In genomic region chr9:98642126-98642525, GRCm38 (mm10) we compare ENCODE assay signal across 26 mouse cellular contexts. TPM values are rescaled to one million over a fixed set of nuclear protein-coding genes. Genes with fewer than 3 reads are reported as not detected.
A peak's percentile ranks its signal among the peaks of the same experiment; 100 is the strongest.
DNase-seq lines count a peak whose midpoint lies in the region; ATAC-seq and TF ChIP-seq lines count a peak whose summit lies in the region.
"Had no signal": no experiment of that assay in that cellular context is flagged by ENCODE, and none has a peak within 500 bp of the region (broad histone marks: within the 10 kb centered on the region; RNA-seq: fewer than 3 reads in every experiment).

No protein-coding gene starts in this region.

- H3K36me3 ChIP-seq in intestine, embryonic 15.5 days: no peaks in the 10 kb centered on the region
- H3K36me3 ChIP-seq in intestine, postnatal 0 days (ENCODE audit: control insufficient read depth, insufficient read depth): no peaks in the 10 kb centered on the region
- H3K36me3 ChIP-seq in stomach, embryonic 15.5 days: no peaks in the 10 kb centered on the region
- no peaks in the 10 kb centered on the region for H3K36me3 ChIP-seq in stomach, postnatal 0 days (ENCODE audit: control insufficient read depth, insufficient read depth, low read length)
- H3K36me3 ChIP-seq: forebrain, embryonic 10.5 days; G1E; heart, embryonic 10.5 days; heart, embryonic 13.5 days had no signal

- no peaks in the 10 kb centered on the region for H3K4me1 ChIP-seq in intestine, embryonic 15.5 days (replicated peaks)
- H3K4me1 ChIP-seq in intestine, postnatal 0 days (replicated peaks; ENCODE audit: control insufficient read depth, insufficient read depth, low read length): no peaks in the 10 kb centered on the region
- H3K4me1 ChIP-seq in stomach, embryonic 15.5 days: 0 out of 2 replicates have a peak, but pooled peaks cover 2% of the 10 kb centered on the region
- no peaks in the 10 kb centered on the region for H3K4me1 ChIP-seq in stomach, postnatal 0 days (replicated peaks; ENCODE audit: control insufficient read depth, insufficient read depth)
- H3K4me1 ChIP-seq: forebrain, embryonic 13.5 days; heart, embryonic 10.5 days; heart, embryonic 13.5 days had no signal

- no peak overlapping the region for H3K27ac ChIP-seq in intestine, embryonic 15.5 days
- no peak overlapping the region for H3K27ac ChIP-seq in intestine, postnatal 0 days (ENCODE audit: low read depth, low read length)
- no peak overlapping the region for H3K27ac ChIP-seq in stomach, embryonic 15.5 days
- no peak overlapping the region for H3K27ac ChIP-seq in stomach, postnatal 0 days (replicated peaks)
- H3K27ac ChIP-seq: forebrain, embryonic 10.5 days; forebrain, embryonic 13.5 days; heart, adult 2 months; heart, embryonic 10.5 days; heart, embryonic 13.5 days; hindbrain, embryonic 14.5 days; hindbrain, postnatal 0 days had no signal

- peak; percentile 17 for DNase-seq in adrenal gland, adult 8-10 months
- no peak for DNase-seq in adrenal gland, postnatal 4 days (ENCODE audit: low spot score in 2 of 2)
- DNase-seq in stomach, postnatal 0 days (ENCODE audit: low spot score): no peak
- no peak for DNase-seq in urinary bladder, postnatal 10 days (ENCODE audit: low spot score)
- DNase-seq: B cell, adult 2 months; cerebellum, adult 11-12 months; cerebellum, adult 8-10 months; cerebellum, postnatal 14 days; gastrocnemius, postnatal 10 days; gastrocnemius, postnatal 36 days; heart, adult 2 months; heart, postnatal 14 days; heart, postnatal 4 days had no signal

- H3K4me2 ChIP-seq in intestine, embryonic 15.5 days (replicated peaks): no peak overlapping the region
- no peak overlapping the region for H3K4me2 ChIP-seq in intestine, postnatal 0 days (replicated peaks; ENCODE audit: low read depth)
- H3K4me2 ChIP-seq in stomach, embryonic 15.5 days: no peak overlapping the region
- no peak overlapping the region for H3K4me2 ChIP-seq in stomach, postnatal 0 days (replicated peaks; ENCODE audit: low read depth)
- H3K4me2 ChIP-seq: forebrain, embryonic 13.5 days; heart, embryonic 13.5 days; hindbrain, embryonic 14.5 days had no signal

- ATAC-seq in intestine, embryonic 15.5 days: peak; percentile 25; the same call in 1 of the 2 replicates
- ATAC-seq in intestine, postnatal 0 days: no peak
- ATAC-seq in stomach, embryonic 15.5 days (ENCODE audit: insufficient read depth, low FRiP score, low read depth): peak; percentile 48; the same call in 1 of the 2 replicates
- no peak for ATAC-seq in stomach, postnatal 0 days (ENCODE audit: low FRiP score, low TSS enrichment)
- ATAC-seq: forebrain, embryonic 13.5 days; forebrain, embryonic 16.5 days; hindbrain, postnatal 0 days; inflammation-experienced regulatory T-cells, adult 6 months; Patski had no signal

- no peak for TF ChIP-seq EP300 in stomach, postnatal 0 days (optimal IDR thresholded peaks at IDR 0.05)

- H3K9me3 ChIP-seq in intestine, embryonic 15.5 days: no peaks in the 10 kb centered on the region
- H3K9me3 ChIP-seq in intestine, postnatal 0 days (ENCODE audit: control insufficient read depth): no peaks in the 10 kb centered on the region
- H3K9me3 ChIP-seq in stomach, embryonic 15.5 days: no peaks in the 10 kb centered on the region
- no peaks in the 10 kb centered on the region for H3K9me3 ChIP-seq in stomach, postnatal 0 days (ENCODE audit: control insufficient read depth, low read length)
- H3K9me3 ChIP-seq: forebrain, embryonic 10.5 days; forebrain, embryonic 13.5 days; G1E; heart, embryonic 10.5 days; heart, embryonic 13.5 days had no signal

- no peak overlapping the region for H3K9ac ChIP-seq in intestine, embryonic 15.5 days
- no peak overlapping the region for H3K9ac ChIP-seq in intestine, postnatal 0 days (ENCODE audit: low read depth, low read length)
- no peak overlapping the region for H3K9ac ChIP-seq in stomach, embryonic 15.5 days
- H3K9ac ChIP-seq in stomach, postnatal 0 days (ENCODE audit: low read length): no peak overlapping the region
- H3K9ac ChIP-seq: forebrain, embryonic 13.5 days; heart, embryonic 13.5 days; hindbrain, embryonic 14.5 days had no signal

- no peaks in the 10 kb centered on the region for H3K27me3 ChIP-seq in intestine, embryonic 15.5 days (replicated peaks)
- H3K27me3 ChIP-seq in intestine, postnatal 0 days (replicated peaks; ENCODE audit: control insufficient read depth, insufficient read depth, low read length): no peaks in the 10 kb centered on the region
- H3K27me3 ChIP-seq in stomach, embryonic 15.5 days (replicated peaks): no peaks in the 10 kb centered on the region
- no peaks in the 10 kb centered on the region for H3K27me3 ChIP-seq in stomach, postnatal 0 days (ENCODE audit: control insufficient read depth, insufficient read depth, low read length)
- H3K27me3 ChIP-seq: forebrain, embryonic 13.5 days had no signal

- 78% methylated on average over 6 of the region's 6 CpGs for WGBS in intestine, embryonic 15.5 days
- WGBS in intestine, postnatal 0 days: 74% methylated on average over 6 of the region's 6 CpGs
- 77% methylated on average over 6 of the region's 6 CpGs for WGBS in stomach, embryonic 15.5 days
- 71% methylated on average over 6 of the region's 6 CpGs for WGBS in stomach, postnatal 0 days

- TF ChIP-seq CTCF in intestine, postnatal 0 days (IDR thresholded peaks at IDR 0.05; ENCODE audit: low read depth): no peak
- TF ChIP-seq CTCF in stomach, postnatal 0 days (IDR thresholded peaks at IDR 0.05; ENCODE audit: low read depth): no peak

- H3K4me3 ChIP-seq in intestine, embryonic 15.5 days (replicated peaks): no peak overlapping the region
- H3K4me3 ChIP-seq in intestine, postnatal 0 days (ENCODE audit: low read depth, low read length): no peak overlapping the region
- no peak overlapping the region for H3K4me3 ChIP-seq in stomach, embryonic 15.5 days (replicated peaks)
- no peak overlapping the region for H3K4me3 ChIP-seq in stomach, postnatal 0 days (ENCODE audit: low read depth, low read length)
- H3K4me3 ChIP-seq: forebrain, embryonic 10.5 days; forebrain, embryonic 13.5 days; heart, adult 2 months; heart, embryonic 10.5 days; heart, embryonic 13.5 days had no signal

RNA-seq across cellular contexts. Expression of gene Mrps22, which starts 40.7 kb away (rescaled TPM):
- 10 to 100 TPM; 42.7 to 62.9 (median 55.2) TPM for total RNA-seq in adrenal gland, adult 8-10 months (2022)
- total RNA-seq in adrenal gland, postnatal 4 days (2021): 10 to 100 TPM; 48.5 to 56.7 TPM
- polyA plus RNA-seq in intestine, embryonic 15.5 days (2015; fragmentation: Nextera tagmentation; extraction: Ambion mirVana): 67.2 and 71.2 TPM in 2 replicates
- polyA plus RNA-seq in intestine, postnatal 0 days (2015; fragmentation: Nextera tagmentation; extraction: Ambion mirVana): 26.7 and 28.1 TPM in 2 replicates
- 53.5 and 59.6 TPM in 2 replicates for polyA plus RNA-seq in stomach, embryonic 15.5 days (2015; fragmentation: Nextera tagmentation; extraction: Ambion mirVana)
- 28.7 and 32.0 TPM in 2 replicates for polyA plus RNA-seq in stomach, postnatal 0 days (2015; fragmentation: Nextera tagmentation; extraction: Ambion mirVana)

Comparison
In these comparisons a context has a peak if more than half of its experiments do, and no peak if none do; other contexts are left out.
1. ATAC-seq: peak in intestine, embryonic 15.5 days (single experiment) and stomach, embryonic 15.5 days (single experiment); none in intestine, postnatal 0 days (single experiment) and stomach, postnatal 0 days (single experiment).